Mouse (Mus musculus): Measurements from ENCODE around the gene Nacc2. TPM values are rescaled to one million over a fixed set of nuclear protein-coding genes. Genes with fewer than 3 reads are reported as not detected.
A peak's percentile ranks its signal among the peaks of the same experiment; 100 is the strongest.

The Nacc2 gene
- polyA plus RNA-seq, 1 experiment, result 51.2 TPM

DNA sequence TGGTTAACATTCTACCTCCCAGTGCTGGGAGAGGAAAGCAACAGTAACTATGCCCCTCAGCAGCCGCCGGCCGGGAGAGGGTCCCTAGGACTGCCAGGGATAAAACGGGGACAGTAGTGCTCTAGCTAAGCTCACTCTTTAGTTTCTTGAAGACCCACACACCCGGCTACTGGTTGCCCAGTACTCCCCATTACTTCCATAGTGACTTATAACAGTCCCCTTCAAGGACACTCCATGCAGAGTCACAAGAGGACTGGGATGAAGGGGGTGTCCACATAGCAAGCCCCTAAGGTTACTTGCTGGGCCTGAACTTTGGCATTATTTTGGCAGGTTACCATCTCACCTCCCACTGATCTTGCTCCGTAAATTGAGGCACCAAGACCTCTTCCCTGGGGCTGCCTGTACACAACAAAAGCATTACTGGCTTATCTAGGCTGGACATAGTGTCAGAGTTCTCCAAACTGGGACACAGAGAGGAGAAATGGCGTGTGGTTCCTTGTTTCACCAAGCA lies 16.1 kb upstream of the Nacc2 start:
- 61% methylated on average over 7 of the region's 7 CpGs for WGBS
- H3K4me3 ChIP-seq (ENCODE audit: low read depth, low read length), result peak overlapping the region; percentile 90
- H3K4me1 ChIP-seq (ENCODE audit: control insufficient read depth, insufficient read depth, insufficient read length, low read length), result peaks cover 9% of the 10 kb centered on the region
- no peak for TF ChIP-seq POLR2A (IDR thresholded peaks at IDR 0.05; ENCODE audit: low read depth, low read length)
- H3K27ac ChIP-seq (ENCODE audit: insufficient read depth, low read depth, low read length), result peak overlapping the region; percentile 62
- no peaks in the 10 kb centered on the region for H3K27me3 ChIP-seq (ENCODE audit: control insufficient read depth, insufficient read depth, low read length)
- peaks cover 4% of the 10 kb centered on the region; the same call in 1 of the 2 replicates for H3K36me3 ChIP-seq (ENCODE audit: control insufficient read depth, insufficient read depth, low read length)

GRCm38 (mm10) chr2:26138252-26139033 lies 15.4 kb upstream of the Nacc2 start:
- Histone ChIP-seq H3K36me3 (ENCODE audit: control insufficient read depth, insufficient read depth, low read length) (peaks cover 4% of the 10 kb centered on the region; the same call in 1 of the 2 replicates), H3K27ac (ENCODE audit: insufficient read depth, low read depth, low read length) (no peak overlapping the region), H3K4me3 (ENCODE audit: low read depth, low read length) (peak overlapping the region; percentile 14; the same call in 1 of the 2 replicates), H3K27me3 (ENCODE audit: control insufficient read depth, insufficient read depth, low read length) (no peaks in the 10 kb centered on the region), H3K4me1 (ENCODE audit: control insufficient read depth, insufficient read depth, insufficient read length, low read length) (peaks cover 9% of the 10 kb centered on the region)
- WGBS, result 86% methylated on average over 31 of the region's 31 CpGs
- TF ChIP-seq POLR2A (IDR thresholded peaks at IDR 0.05; ENCODE audit: low read depth, low read length) (no peak), CTCF (IDR thresholded peaks at IDR 0.05; ENCODE audit: extremely low read depth, insufficient read length, insufficient replicate concordance, low read depth, low read length) (no peak)

DNA sequence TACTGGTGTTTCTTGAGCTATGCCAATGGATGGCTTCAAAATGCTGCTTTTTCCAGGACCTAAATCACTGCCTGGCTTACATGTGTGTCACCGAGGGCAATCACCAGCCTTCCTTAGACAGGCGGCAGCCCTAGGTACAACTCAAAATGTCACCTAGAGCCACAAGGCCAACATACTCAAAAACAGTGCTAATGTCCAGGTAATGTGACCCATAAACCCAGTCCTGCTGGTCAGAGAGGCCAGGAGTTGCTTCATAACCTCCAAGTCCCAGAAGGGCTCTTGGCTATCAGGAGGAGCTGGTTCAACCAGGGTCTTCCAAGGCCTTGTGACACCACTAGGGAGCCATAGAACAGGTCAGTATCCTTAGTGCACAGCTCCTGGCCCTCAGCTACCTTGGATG lies 11.6 kb upstream of the Nacc2 start:
- Histone ChIP-seq H3K27me3 (ENCODE audit: control insufficient read depth, insufficient read depth, low read length) (no peaks in the 10 kb centered on the region), H3K36me3 (ENCODE audit: control insufficient read depth, insufficient read depth, low read length) (peaks cover 4% of the 10 kb centered on the region; the same call in 1 of the 2 replicates), H3K4me1 (ENCODE audit: control insufficient read depth, insufficient read depth, insufficient read length, low read length) (peaks cover 17% of the 10 kb centered on the region), H3K27ac (ENCODE audit: insufficient read depth, low read depth, low read length) (no peak overlapping the region), H3K4me3 (ENCODE audit: low read depth, low read length) (no peak overlapping the region)
- WGBS, result 94% methylated on average over 2 of the region's 2 CpGs
- TF ChIP-seq CTCF (IDR thresholded peaks at IDR 0.05; ENCODE audit: extremely low read depth, insufficient read length, insufficient replicate concordance, low read depth, low read length) (no peak), POLR2A (IDR thresholded peaks at IDR 0.05; ENCODE audit: low read depth, low read length) (no peak)

DNA sequence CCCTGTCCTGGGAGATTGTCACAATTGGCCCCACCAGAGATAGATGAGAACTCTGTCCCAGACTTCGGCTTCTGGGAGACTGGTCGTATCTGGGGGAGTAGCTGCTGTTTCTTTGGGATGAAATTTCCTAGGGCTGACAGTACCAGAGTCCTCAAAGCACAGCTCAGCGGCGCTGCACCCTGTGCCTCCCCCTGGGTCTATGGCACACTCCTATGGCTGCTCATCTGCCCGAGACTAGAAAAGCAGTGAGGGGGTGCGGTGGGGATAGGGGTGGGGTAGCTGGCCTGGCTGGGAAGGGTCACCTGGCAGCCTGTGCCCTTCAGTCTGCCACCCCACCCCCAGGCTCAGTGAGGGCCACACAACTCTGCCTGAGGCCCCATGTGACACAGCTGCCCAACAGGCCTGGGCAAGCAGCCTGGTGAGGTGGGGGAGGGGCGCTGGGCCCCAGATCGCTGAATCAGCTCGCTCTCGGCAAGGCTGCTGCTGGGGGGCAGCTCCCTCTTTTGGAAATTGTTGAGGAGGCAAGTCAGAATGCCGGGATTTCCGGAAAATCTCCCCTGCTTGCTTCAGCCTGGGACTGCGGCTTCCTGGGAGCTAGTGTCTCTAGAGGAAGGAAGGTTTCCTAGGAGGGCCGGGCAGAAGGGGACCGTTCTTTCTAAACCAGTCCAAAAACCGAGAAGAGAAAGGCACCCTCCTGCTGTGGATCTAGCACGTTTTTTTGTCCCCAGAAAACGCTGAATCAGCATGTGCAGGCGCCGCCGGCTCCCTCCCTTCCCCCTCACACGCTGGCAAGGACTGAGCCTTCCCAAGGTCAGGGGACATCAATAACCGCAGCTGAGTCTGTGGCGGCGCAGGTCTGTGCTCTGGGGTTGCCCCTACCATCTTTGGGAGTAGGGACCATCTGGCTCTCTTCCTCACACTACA lies 9.9 kb upstream of the Nacc2 start:
- H3K27ac ChIP-seq (ENCODE audit: insufficient read depth, low read depth, low read length), result no peak overlapping the region
- WGBS, result 19% methylated on average over 25 of the region's 25 CpGs
- no peak for TF ChIP-seq POLR2A (IDR thresholded peaks at IDR 0.05; ENCODE audit: low read depth, low read length)
- no peak for TF ChIP-seq CTCF (IDR thresholded peaks at IDR 0.05; ENCODE audit: extremely low read depth, insufficient read length, insufficient replicate concordance, low read depth, low read length)
- H3K4me1 ChIP-seq (ENCODE audit: control insufficient read depth, insufficient read depth, insufficient read length, low read length), result peaks cover 8% of the 10 kb centered on the region
- H3K4me3 ChIP-seq (ENCODE audit: low read depth, low read length), result peak overlapping the region; percentile 31
- no peaks in the 10 kb centered on the region for H3K27me3 ChIP-seq (ENCODE audit: control insufficient read depth, insufficient read depth, low read length)
- H3K36me3 ChIP-seq (ENCODE audit: control insufficient read depth, insufficient read depth, low read length), result peaks cover 4% of the 10 kb centered on the region; the same call in 1 of the 2 replicates

GRCm38 (mm10) chr2:26131327-26131726 lies 8.3 kb upstream of the Nacc2 start:
- H3K4me1 ChIP-seq (ENCODE audit: control insufficient read depth, insufficient read depth, insufficient read length, low read length), result peaks cover 8% of the 10 kb centered on the region
- TF ChIP-seq POLR2A (IDR thresholded peaks at IDR 0.05; ENCODE audit: low read depth, low read length) (no peak), CTCF (IDR thresholded peaks at IDR 0.05; ENCODE audit: extremely low read depth, insufficient read length, insufficient replicate concordance, low read depth, low read length) (no peak)
- peaks cover 2% of the 10 kb centered on the region; the same call in 1 of the 2 replicates for H3K36me3 ChIP-seq (ENCODE audit: control insufficient read depth, insufficient read depth, low read length)
- H3K27ac ChIP-seq (ENCODE audit: insufficient read depth, low read depth, low read length), result no peak overlapping the region
- H3K27me3 ChIP-seq (ENCODE audit: control insufficient read depth, insufficient read depth, low read length), result no peaks in the 10 kb centered on the region
- H3K4me3 ChIP-seq (ENCODE audit: low read depth, low read length), result no peak overlapping the region
- 72% methylated on average over 2 of the region's 2 CpGs for WGBS

DNA sequence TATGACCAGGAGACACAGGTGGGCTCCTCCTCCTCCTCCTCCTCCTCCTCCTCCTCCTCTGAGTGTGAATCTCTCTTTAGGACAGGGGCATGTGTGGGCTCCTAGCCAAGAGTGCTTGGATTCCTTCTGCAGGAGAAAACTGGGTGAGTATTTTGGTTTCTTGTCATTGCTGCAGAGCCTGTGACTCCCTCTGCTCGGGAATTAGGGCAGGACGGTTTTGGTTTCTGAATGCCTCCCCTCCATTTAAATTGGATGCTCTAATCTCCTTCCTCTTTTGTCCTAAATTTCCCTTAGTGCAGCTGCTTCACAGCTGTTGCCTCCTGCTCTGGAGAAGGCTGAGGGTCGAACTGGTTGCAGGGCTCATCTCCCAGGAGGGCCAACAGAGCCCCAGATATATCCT lies 6.9 kb upstream of the Nacc2 start:
- no peaks in the 10 kb centered on the region for H3K27me3 ChIP-seq (ENCODE audit: control insufficient read depth, insufficient read depth, low read length)
- 80% methylated on average over 3 of the region's 3 CpGs for WGBS
- no peak overlapping the region for H3K4me3 ChIP-seq (ENCODE audit: low read depth, low read length)
- H3K36me3 ChIP-seq (ENCODE audit: control insufficient read depth, insufficient read depth, low read length), result no peaks in the 10 kb centered on the region
- TF ChIP-seq POLR2A (IDR thresholded peaks at IDR 0.05; ENCODE audit: low read depth, low read length) (no peak), CTCF (IDR thresholded peaks at IDR 0.05; ENCODE audit: extremely low read depth, insufficient read length, insufficient replicate concordance, low read depth, low read length) (no peak)
- peaks cover 8% of the 10 kb centered on the region for H3K4me1 ChIP-seq (ENCODE audit: control insufficient read depth, insufficient read depth, insufficient read length, low read length)
- no peak overlapping the region for H3K27ac ChIP-seq (ENCODE audit: insufficient read depth, low read depth, low read length)

GRCm38 (mm10) chr2:26129346-26129745 lies 6.3 kb upstream of the Nacc2 start:
- H3K27me3 ChIP-seq (ENCODE audit: control insufficient read depth, insufficient read depth, low read length), result no peaks in the 10 kb centered on the region
- peaks cover 8% of the 10 kb centered on the region for H3K4me1 ChIP-seq (ENCODE audit: control insufficient read depth, insufficient read depth, insufficient read length, low read length)
- H3K4me3 ChIP-seq (ENCODE audit: low read depth, low read length), result no peak overlapping the region
- 93% methylated on average over 2 of the region's 2 CpGs for WGBS
- TF ChIP-seq CTCF (IDR thresholded peaks at IDR 0.05; ENCODE audit: extremely low read depth, insufficient read length, insufficient replicate concordance, low read depth, low read length), result no peak
- H3K27ac ChIP-seq (ENCODE audit: insufficient read depth, low read depth, low read length), result no peak overlapping the region
- no peaks in the 10 kb centered on the region for H3K36me3 ChIP-seq (ENCODE audit: control insufficient read depth, insufficient read depth, low read length)

Measured in small intestine, adult 2 months (tissue).